Mouse (Mus musculus): Measurements from ENCODE around the gene Fgfr2. TPM values are rescaled to one million over a fixed set of nuclear protein-coding genes. Genes with fewer than 3 reads are reported as not detected.

The Fgfr2 gene
- polyA plus RNA-seq, 1 experiment, result 1.7 TPM

GRCm38 (mm10) chr7:132304424-132305085 is 818.6 kb downstream of the Fgfr2 start:
- H3ac ChIP-seq (ENCODE audit: control insufficient read depth, insufficient read length, low read depth), result no peak overlapping the region
- no peak for TF ChIP-seq MYOD1 (IDR thresholded peaks at IDR 0.05; ENCODE audit: control insufficient read depth, insufficient read length, low read depth)
- H3K36me3 ChIP-seq (ENCODE audit: control insufficient read depth, insufficient read depth), result no peaks in the 10 kb centered on the region
- peaks cover 15% of the 10 kb centered on the region for H3K79me2 ChIP-seq (ENCODE audit: control insufficient read depth, insufficient read depth)
- no peaks in the 10 kb centered on the region for H3K27me3 ChIP-seq (ENCODE audit: control insufficient read depth, insufficient read depth, insufficient read length)
- H3K79me3 ChIP-seq (ENCODE audit: low read depth), result peaks cover 2% of the 10 kb centered on the region
- no peak overlapping the region for H3K4me3 ChIP-seq (ENCODE audit: insufficient read depth, poor library complexity, severe bottlenecking)

DNA sequence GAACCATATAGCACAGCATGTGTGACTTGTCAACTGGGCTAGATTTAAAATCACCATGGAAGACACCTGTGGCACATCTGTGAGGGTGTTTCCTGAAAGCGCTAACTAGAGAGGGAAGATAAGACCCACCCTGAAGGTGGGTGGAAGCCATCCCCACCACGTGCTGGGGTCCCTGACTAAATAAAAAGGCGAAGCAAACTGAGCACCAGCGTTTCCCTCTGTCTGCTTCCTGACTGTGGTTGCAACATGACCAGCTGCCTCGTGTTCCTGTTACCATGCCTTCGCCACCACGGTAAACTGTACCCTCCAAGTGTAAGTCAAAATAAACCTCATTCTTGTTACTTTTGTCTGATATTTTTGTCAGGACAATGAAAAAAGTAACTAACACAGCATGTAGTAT is 819.2 kb downstream of the Fgfr2 start:
- H3ac ChIP-seq (ENCODE audit: control insufficient read depth, insufficient read length, low read depth), result no peak overlapping the region
- no peak for TF ChIP-seq CEBPB (IDR thresholded peaks at IDR 0.05; ENCODE audit: low read depth)
- no peak for TF ChIP-seq USF1 (IDR thresholded peaks at IDR 0.05; ENCODE audit: low read depth)
- no peaks in the 10 kb centered on the region for H3K27me3 ChIP-seq (ENCODE audit: control insufficient read depth, insufficient read depth, insufficient read length)
- H3K79me2 ChIP-seq (ENCODE audit: control insufficient read depth, insufficient read depth), result peaks cover 9% of the 10 kb centered on the region
- H3K4me3 ChIP-seq (ENCODE audit: insufficient read depth, poor library complexity, severe bottlenecking), result no peak overlapping the region
- no peaks in the 10 kb centered on the region for H3K36me3 ChIP-seq (ENCODE audit: control insufficient read depth, insufficient read depth)
- peaks cover 2% of the 10 kb centered on the region for H3K79me3 ChIP-seq (ENCODE audit: low read depth)

DNA sequence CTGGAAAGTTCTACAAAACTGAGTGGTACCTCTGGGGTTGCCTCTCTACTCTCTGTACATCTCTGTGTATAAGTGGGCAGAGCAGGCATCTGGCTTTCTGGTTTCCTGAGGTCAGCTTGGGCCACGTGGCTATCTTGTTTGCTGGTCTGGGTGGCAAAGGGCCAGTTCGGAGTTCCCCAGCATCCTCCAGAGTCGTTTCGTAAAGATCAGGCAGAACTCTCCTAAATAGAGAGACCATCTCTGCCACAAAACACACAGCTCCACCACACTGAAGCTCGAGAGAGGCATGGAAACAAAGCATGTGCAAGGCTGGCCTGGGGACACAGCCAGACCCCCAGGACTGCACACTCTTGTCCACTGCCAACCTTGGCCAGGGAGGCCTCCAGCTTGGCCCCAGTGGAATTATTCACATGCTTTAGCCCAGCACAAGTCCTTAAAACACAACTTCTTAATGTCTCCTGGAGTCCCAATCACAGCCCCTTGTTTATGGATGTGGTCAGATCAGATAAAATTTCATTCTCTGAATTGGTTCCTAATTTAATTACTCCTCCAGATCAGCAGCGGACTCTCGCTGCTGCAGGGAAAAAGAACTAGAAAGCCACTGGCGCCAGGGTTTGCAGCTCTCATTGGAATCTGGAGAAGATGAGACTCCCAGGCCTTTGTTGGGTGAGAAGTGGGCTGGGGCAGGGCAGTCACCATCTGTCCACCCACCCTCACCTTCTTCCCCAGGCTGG is 820.5 kb downstream of the Fgfr2 start:
- H3K27me3 ChIP-seq (ENCODE audit: control insufficient read depth, insufficient read depth, insufficient read length), result no peaks in the 10 kb centered on the region
- peaks cover 8% of the 10 kb centered on the region for H3K79me2 ChIP-seq (ENCODE audit: control insufficient read depth, insufficient read depth)
- no peak for TF ChIP-seq USF1 (IDR thresholded peaks at IDR 0.05; ENCODE audit: low read depth)
- TF ChIP-seq FOSL1 (IDR thresholded peaks at IDR 0.05; ENCODE audit: insufficient read depth, low read length, poor library complexity, severe bottlenecking), result no peak
- TF ChIP-seq CTCF (IDR thresholded peaks at IDR 0.05; ENCODE audit: control insufficient read depth, insufficient read depth, insufficient read length), result no peak
- TF ChIP-seq MYOG (IDR thresholded peaks at IDR 0.05; ENCODE audit: control insufficient read depth, extremely low read depth, insufficient read length), result no peak
- no peak for TF ChIP-seq CEBPB (IDR thresholded peaks at IDR 0.05; ENCODE audit: low read depth)
- no peak for TF ChIP-seq MYOD1 (IDR thresholded peaks at IDR 0.05; ENCODE audit: control insufficient read depth, insufficient read length, low read depth)
- no peak for TF ChIP-seq MAX (IDR thresholded peaks at IDR 0.05)
- no peaks in the 10 kb centered on the region for H3K36me3 ChIP-seq (ENCODE audit: control insufficient read depth, insufficient read depth)
- H3K4me3 ChIP-seq (ENCODE audit: insufficient read depth, poor library complexity, severe bottlenecking), result no peak overlapping the region
- no peak overlapping the region for H3ac ChIP-seq (ENCODE audit: control insufficient read depth, insufficient read length, low read depth)
- no peaks in the 10 kb centered on the region for H3K79me3 ChIP-seq (ENCODE audit: low read depth)

DNA sequence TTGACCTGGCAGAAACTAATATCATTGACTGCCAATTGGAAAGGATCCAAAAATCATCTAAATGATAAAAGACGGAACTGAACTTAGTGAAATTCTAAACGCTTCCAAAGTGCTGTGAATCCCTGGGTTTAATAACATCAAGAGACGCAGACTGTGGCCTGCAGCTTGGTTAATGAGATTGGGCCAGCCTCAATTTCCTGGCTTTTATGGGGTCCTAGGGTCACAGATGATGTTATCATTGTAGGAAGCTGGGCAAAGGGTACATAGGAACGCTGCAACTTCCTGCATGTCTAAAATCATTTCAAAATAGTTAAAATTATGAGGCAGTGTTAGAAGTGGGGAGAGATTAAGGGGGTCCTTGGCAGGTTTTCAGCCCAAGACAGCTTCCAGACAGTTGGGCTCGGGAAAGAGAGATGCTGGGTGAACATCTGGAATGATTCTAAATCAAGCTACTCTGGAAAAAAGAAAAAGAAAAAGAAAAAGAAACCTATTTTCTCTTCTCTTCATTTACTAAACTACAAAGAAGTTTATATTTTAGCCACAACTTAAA is 823.4 kb downstream of the Fgfr2 start:
- no peaks in the 10 kb centered on the region for H3K27me3 ChIP-seq (ENCODE audit: control insufficient read depth, insufficient read depth, insufficient read length)
- TF ChIP-seq MAX (IDR thresholded peaks at IDR 0.05), result no peak
- no peak for TF ChIP-seq MYOG (IDR thresholded peaks at IDR 0.05; ENCODE audit: control insufficient read depth, extremely low read depth, insufficient read length)
- no peak for TF ChIP-seq CEBPB (IDR thresholded peaks at IDR 0.05; ENCODE audit: low read depth)
- TF ChIP-seq USF1 (IDR thresholded peaks at IDR 0.05; ENCODE audit: low read depth), result no peak
- TF ChIP-seq MYOD1 (IDR thresholded peaks at IDR 0.05; ENCODE audit: control insufficient read depth, insufficient read length, low read depth), result no peak
- TF ChIP-seq FOSL1 (IDR thresholded peaks at IDR 0.05; ENCODE audit: insufficient read depth, low read length, poor library complexity, severe bottlenecking), result no peak
- no peak for TF ChIP-seq CTCF (IDR thresholded peaks at IDR 0.05; ENCODE audit: control insufficient read depth, insufficient read depth, insufficient read length)
- H3ac ChIP-seq (ENCODE audit: control insufficient read depth, insufficient read length, low read depth), result no peak overlapping the region
- no peaks in the 10 kb centered on the region for H3K79me3 ChIP-seq (ENCODE audit: low read depth)
- H3K4me3 ChIP-seq (ENCODE audit: insufficient read depth, poor library complexity, severe bottlenecking), result no peak overlapping the region
- H3K79me2 ChIP-seq (ENCODE audit: control insufficient read depth, insufficient read depth), result no peaks in the 10 kb centered on the region
- H3K36me3 ChIP-seq (ENCODE audit: control insufficient read depth, insufficient read depth), result no peaks in the 10 kb centered on the region

GRCm38 (mm10) chr7:132298412-132298990 is 824.6 kb downstream of the Fgfr2 start:
- Histone ChIP-seq H3K27me3 (ENCODE audit: control insufficient read depth, insufficient read depth, insufficient read length) (no peaks in the 10 kb centered on the region), H3K79me2 (ENCODE audit: control insufficient read depth, insufficient read depth) (no peaks in the 10 kb centered on the region), H3K36me3 (ENCODE audit: control insufficient read depth, insufficient read depth) (no peaks in the 10 kb centered on the region), H3K79me3 (ENCODE audit: low read depth) (no peaks in the 10 kb centered on the region), H3K4me3 (ENCODE audit: insufficient read depth, poor library complexity, severe bottlenecking) (no peak overlapping the region), H3ac (ENCODE audit: control insufficient read depth, insufficient read length, low read depth) (no peak overlapping the region)
- TF ChIP-seq MYOG (IDR thresholded peaks at IDR 0.05; ENCODE audit: control insufficient read depth, extremely low read depth, insufficient read length), result no peak
- TF ChIP-seq CEBPB (IDR thresholded peaks at IDR 0.05; ENCODE audit: low read depth), result no peak
- TF ChIP-seq MYOD1 (IDR thresholded peaks at IDR 0.05; ENCODE audit: control insufficient read depth, insufficient read length, low read depth), result no peak
- no peak for TF ChIP-seq CTCF (IDR thresholded peaks at IDR 0.05; ENCODE audit: control insufficient read depth, insufficient read depth, insufficient read length)
- no peak for TF ChIP-seq FOSL1 (IDR thresholded peaks at IDR 0.05; ENCODE audit: insufficient read depth, low read length, poor library complexity, severe bottlenecking)
- TF ChIP-seq MAX (IDR thresholded peaks at IDR 0.05), result no peak
- no peak for TF ChIP-seq USF1 (IDR thresholded peaks at IDR 0.05; ENCODE audit: low read depth)
